Mouse (Mus musculus) hindbrain, embryonic 10.5 days (tissue): ENCODE measurements around the gene Ccdc63. TPM values are rescaled to one million over a fixed set of nuclear protein-coding genes. Genes with fewer than 3 reads are reported as not detected.
"Not testable (repeated sequence)": the region's sequence is repeated elsewhere in the genome, so short reads cannot be mapped to it uniquely, and the experiment has no call there.

Experiments
- DNase-seq: peaks from one replicate; pipeline ENCODE4 v3.0.0-alpha.2; 2017; ENCODE audit warnings: low spot score
- H3K27ac ChIP-seq: fragments of 300-500 bp; sonication (generic); 2 replicates; pipeline ENCODE4 v1.5.1; 2016; ENCODE audit warnings: mild to moderate bottlenecking, moderate library complexity
- H3K27me3 ChIP-seq: fragments of 300-500 bp; sonication (generic); 2 replicates; pipeline ENCODE4 v1.6.1; 2016; ENCODE audit warnings: mild to moderate bottlenecking; ENCODE audit not compliant: poor library complexity, insufficient read depth, severe bottlenecking
- H3K36me3 ChIP-seq: fragments of 300-500 bp; sonication (generic); 2 replicates; pipeline ENCODE4 v1.6.1; 2016; ENCODE audit warnings: mild to moderate bottlenecking, moderate library complexity
- H3K4me1 ChIP-seq: fragments of 300-500 bp; sonication (generic); replicated peaks from 2 replicates; pipeline ENCODE4 v1.6.1; 2016; ENCODE audit warnings: mild to moderate bottlenecking
- H3K4me3 ChIP-seq: fragments of 300-500 bp; sonication (generic); 2 replicates; pipeline ENCODE4 v1.5.1; 2016; ENCODE audit warnings: mild to moderate bottlenecking, moderate library complexity
- H3K9me3 ChIP-seq: fragments of 300-500 bp; sonication (generic); 2 replicates; pipeline ENCODE4 v1.6.1; 2016; ENCODE audit warnings: mild to moderate bottlenecking, moderate library complexity
- WGBS: fragments of 180-500 bp; shearing (Covaris S2); methylation state at CpG from one replicate; pipeline ENCODE4 v1.1.7; 2016; 5-methylcytosine and 5-hydroxymethylcytosine counted together
- polyA plus RNA-seq: library from polyadenylated mRNA; unstranded; fragments of >200 nt; fragmentation: Nextera tagmentation; extraction: Ambion mirVana; gene quantifications from 2 replicates; pipeline ENCODE4 v1.2.1, GENCODE M21; 2016

Ccdc63 gene
- polyA plus RNA-seq, 1 experiment from 2014 or later: not detected

- DNase-seq: no peak
- Histone ChIP-seq H3K27me3 (no peaks in the 10 kb centered on the region), H3K9me3 (no peaks in the 10 kb centered on the region), H3K4me1 (peaks cover 20% of the 10 kb centered on the region), H3K27ac (peak overlapping the region; percentile 41), H3K4me3 (no peak overlapping the region), H3K36me3 (no peaks in the 10 kb centered on the region)
- 70% methylated on average over 15 of the region's 15 CpGs for WGBS
Measured at GRCm38 (mm10) chr5:122145381-122146055, 4.9 kb upstream of the Ccdc63 start.

- 87% methylated on average over 4 of the region's 4 CpGs for WGBS
- no peak for DNase-seq
- Histone ChIP-seq H3K4me3 (no peak overlapping the region), H3K9me3 (no peaks in the 10 kb centered on the region), H3K4me1 (peaks cover 20% of the 10 kb centered on the region), H3K27me3 (no peaks in the 10 kb centered on the region), H3K27ac (no peak overlapping the region), H3K36me3 (no peaks in the 10 kb centered on the region)
Measured at GRCm38 (mm10) chr5:122144825-122145224, 4.2 kb upstream of the Ccdc63 start.

- no peaks in the 10 kb centered on the region for H3K9me3 ChIP-seq
- H3K27ac ChIP-seq: no peak overlapping the region
- no peak for DNase-seq
- peaks cover 17% of the 10 kb centered on the region for H3K4me1 ChIP-seq
- 89% methylated on average over 15 of the region's 15 CpGs for WGBS
- H3K27me3 ChIP-seq: no peaks in the 10 kb centered on the region
- no peak overlapping the region for H3K4me3 ChIP-seq
- H3K36me3 ChIP-seq: no peaks in the 10 kb centered on the region
Measured at GRCm38 (mm10) chr5:122143543-122143942, 2.9 kb upstream of the Ccdc63 start.

- Histone ChIP-seq H3K4me1 (peaks cover 11% of the 10 kb centered on the region; the same call in 1 of the 2 replicates), H3K9me3 (no peaks in the 10 kb centered on the region), H3K36me3 (no peaks in the 10 kb centered on the region), H3K27me3 (no peaks in the 10 kb centered on the region), H3K4me3 (no peak overlapping the region), H3K27ac (0 out of 2 replicates have a peak overlapping the region, but pooled peaks have one; percentile 9)
- DNase-seq: peak; percentile 49
- WGBS: 57% methylated on average over 8 of the region's 8 CpGs
Measured at GRCm38 (mm10) chr5:122142230-122142992, 1.8 kb upstream of the Ccdc63 start.

- H3K4me1 ChIP-seq, H3K9me3 ChIP-seq, H3K27ac ChIP-seq, H3K36me3 ChIP-seq, H3K4me3 ChIP-seq, DNase-seq, H3K27me3 ChIP-seq: not testable (repeated sequence)
- 64% methylated on average over 2 of the region's 2 CpGs for WGBS
Measured at GRCm38 (mm10) chr5:122139771-122140170, 852 bp downstream of the Ccdc63 start.

- 81% methylated on average over 15 of the region's 15 CpGs for WGBS
- no peak overlapping the region for H3K4me3 ChIP-seq
- H3K36me3 ChIP-seq: no peaks in the 10 kb centered on the region
- no peak for DNase-seq
- H3K4me1 ChIP-seq: 0 out of 2 replicates have a peak, but pooled peaks cover 8% of the 10 kb centered on the region
- no peak overlapping the region for H3K27ac ChIP-seq
- no peaks in the 10 kb centered on the region; the same call in 1 of the 2 replicates for H3K27me3 ChIP-seq
- H3K9me3 ChIP-seq: no peaks in the 10 kb centered on the region
Measured at GRCm38 (mm10) chr5:122138856-122139255, 1.8 kb downstream of the Ccdc63 start.

- Histone ChIP-seq H3K27ac (no peak overlapping the region), H3K36me3 (no peaks in the 10 kb centered on the region), H3K9me3 (no peaks in the 10 kb centered on the region), H3K4me1 (peaks cover 19% of the 10 kb centered on the region), H3K4me3 (no peak overlapping the region), H3K27me3 (peaks cover 13% of the 10 kb centered on the region)
- DNase-seq: no peak
- WGBS: 90% methylated on average over 14 of the region's 14 CpGs
Measured at GRCm38 (mm10) chr5:122136508-122137408, 3.9 kb downstream of the Ccdc63 start.

GRCm38 (mm10) chr5:122135290-122135882 lies 5.2 kb downstream of the Ccdc63 start:
- H3K36me3 ChIP-seq: no peaks in the 10 kb centered on the region
- H3K4me3 ChIP-seq: no peak overlapping the region
- WGBS: 57% methylated on average over 3 of the region's 3 CpGs
- peaks cover 24% of the 10 kb centered on the region for H3K27me3 ChIP-seq
- H3K27ac ChIP-seq: no peak overlapping the region
- H3K9me3 ChIP-seq: no peaks in the 10 kb centered on the region
- no peak for DNase-seq
- H3K4me1 ChIP-seq: peaks cover 29% of the 10 kb centered on the region

GRCm38 (mm10) chr5:122134395-122135289 lies 6.0 kb downstream of the Ccdc63 start:
- DNase-seq: no peak
- no peaks in the 10 kb centered on the region for H3K9me3 ChIP-seq
- peaks cover 27% of the 10 kb centered on the region for H3K27me3 ChIP-seq
- WGBS: 92% methylated on average over 14 of the region's 14 CpGs
- H3K4me3 ChIP-seq: no peak overlapping the region
- H3K27ac ChIP-seq: no peak overlapping the region
- H3K36me3 ChIP-seq: no peaks in the 10 kb centered on the region
- H3K4me1 ChIP-seq: peaks cover 29% of the 10 kb centered on the region

GRCm38 (mm10) chr5:122133050-122133389 lies 7.6 kb downstream of the Ccdc63 start:
- Histone ChIP-seq H3K27ac (no peak overlapping the region), H3K27me3 (peaks cover 27% of the 10 kb centered on the region), H3K9me3 (no peaks in the 10 kb centered on the region), H3K4me3 (no peak overlapping the region), H3K36me3 (no peaks in the 10 kb centered on the region), H3K4me1 (peaks cover 35% of the 10 kb centered on the region)
- no peak for DNase-seq
- WGBS: 91% methylated on average over 9 of the region's 9 CpGs

- DNase-seq: no peak
- WGBS: 26% methylated on average over 26 of the region's 26 CpGs
Measured at GRCm38 (mm10) chr5:122132167-122133049, 8.2 kb downstream of the Ccdc63 start.

More at GRCm38 (mm10) chr5:122132167-122133049, 8.2 kb downstream of the Ccdc63 start:
- Histone ChIP-seq H3K27ac (0 out of 2 replicates have a peak overlapping the region, but pooled peaks have one; percentile 50), H3K27me3 (peaks cover 27% of the 10 kb centered on the region), H3K4me1 (peaks cover 35% of the 10 kb centered on the region), H3K9me3 (no peaks in the 10 kb centered on the region), H3K36me3 (no peaks in the 10 kb centered on the region), H3K4me3 (peak overlapping the region; percentile 49)
